Mouse (Mus musculus) stomach, postnatal 0 days (tissue): Measurements from ENCODE around the gene Usp3.

Experiments
- CTCF ChIP-seq: IDR thresholded peaks from 2 replicates; pipeline ENCODE4 v1.5.1; 2016; ENCODE audit warnings: antibody characterized with exemption, low read depth, mild to moderate bottlenecking, moderate library complexity
- EP300 ChIP-seq: optimal IDR thresholded peaks from 2 replicates; pipeline ENCODE3; 2016; ENCODE audit warnings: antibody characterized with exemption

DNA sequence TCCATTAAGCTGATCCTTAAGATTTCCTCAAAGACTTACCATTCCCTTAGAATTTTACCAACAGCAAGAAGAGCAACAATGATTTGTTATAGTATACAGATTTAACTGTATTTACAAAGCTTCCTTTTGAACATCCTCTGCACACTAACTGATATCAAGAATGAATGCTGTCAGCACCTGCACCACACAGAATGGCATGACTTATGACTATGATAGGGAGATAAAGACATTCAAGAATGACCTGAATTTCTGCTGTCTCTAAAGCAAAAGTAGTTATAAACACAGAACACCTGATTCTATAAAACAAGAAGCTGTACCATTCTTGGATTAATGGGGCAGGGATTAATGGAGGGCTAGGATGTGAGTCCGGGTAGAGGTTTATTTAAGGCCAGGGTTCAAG, 32.2 kb downstream of the Usp3 start:
- TF ChIP-seq EP300 (no peak), CTCF (no peak)
